Mouse (Mus musculus) midbrain, embryonic 14.5 days (tissue): ENCODE data around the gene Oxa1l. TPM values are rescaled to one million over a fixed set of nuclear protein-coding genes. Genes with fewer than 3 reads are reported as not detected.
A peak's percentile ranks its signal among the peaks of the same experiment; 100 is the strongest.

ENCODE experiments used
- ATAC-seq: fragments of 200-750 bp; cut with Nextera tagmentation; 2 replicates; pipeline ENCODE4 v1.8.0; 2017; ENCODE audit warnings: moderate number of reproducible peaks, moderate library complexity; ENCODE audit not compliant: low FRiP score, low TSS enrichment
- DNase-seq: peaks from one replicate; pipeline ENCODE4 v3.0.0-alpha.2; 2015
- H3K27ac ChIP-seq: fragments of 300-500 bp; sonication (generic); replicated peaks from 2 replicates; pipeline ENCODE4 v1.5.1; 2014; ENCODE audit warnings: mild to moderate bottlenecking, low read depth, low read length, moderate library complexity
- H3K27me3 ChIP-seq: fragments of 300-500 bp; sonication (generic); 2 replicates; pipeline ENCODE4 v1.6.1; 2014; ENCODE audit warnings: low read length, control low read depth, mixed read lengths; ENCODE audit not compliant: control insufficient read depth, insufficient read depth
- H3K36me3 ChIP-seq: fragments of 300-500 bp; sonication (generic); 2 replicates; pipeline ENCODE4 v1.6.1; 2014; ENCODE audit warnings: low read length, control low read depth; ENCODE audit not compliant: control insufficient read depth, insufficient read depth
- H3K4me1 ChIP-seq: fragments of 300-500 bp; sonication (generic); 2 replicates; pipeline ENCODE4 v1.6.1; 2014; ENCODE audit warnings: mild to moderate bottlenecking, antibody characterized with exemption, low read length, control low read depth; ENCODE audit not compliant: control insufficient read depth, insufficient read depth
- H3K4me2 ChIP-seq: fragments of 300-500 bp; sonication (generic); 2 replicates; pipeline ENCODE4 v1.6.1; 2014; ENCODE audit warnings: mild to moderate bottlenecking, low read length, moderate library complexity
- H3K4me3 ChIP-seq: fragments of 300-500 bp; sonication (generic); replicated peaks from 2 replicates; pipeline ENCODE4 v1.5.1; 2014; ENCODE audit warnings: low read depth, low read length
- H3K9ac ChIP-seq: fragments of 300-500 bp; sonication (generic); replicated peaks from 2 replicates; pipeline ENCODE4 v1.6.1; 2014; ENCODE audit warnings: mild to moderate bottlenecking, low read length, moderate library complexity
- H3K9me3 ChIP-seq: fragments of 300-500 bp; sonication (generic); 2 replicates; pipeline ENCODE4 v1.6.1; 2016; ENCODE audit warnings: low read length, control low read depth, mixed read lengths; ENCODE audit not compliant: control insufficient read depth
- WGBS: fragments of 180-500 bp; shearing (Covaris S2); extraction: QIAGEN DNeasy Blood & Tissue Kit; methylation state at CpG from one replicate; pipeline ENCODE4 v1.1.7; 2014; 5-methylcytosine and 5-hydroxymethylcytosine counted together
- polyA plus RNA-seq: library from polyadenylated mRNA; unstranded; fragments of >200 nt; fragmentation: Nextera tagmentation; extraction: Ambion mirVana; gene quantifications from 2 replicates; pipeline ENCODE4 v1.2.1, GENCODE M21; 2014

Oxa1l gene
- polyA plus RNA-seq, 1 experiment from 2014 or later = 58.6 TPM

GRCm38 (mm10) chr14:54366581-54366980 lies 5.9 kb downstream of the Oxa1l start:
- DNase-seq (no peak), ATAC-seq (no peak)
- H3K27ac ChIP-seq = no peak overlapping the region
- H3K4me2 ChIP-seq = no peak overlapping the region
- no peak overlapping the region for H3K9ac ChIP-seq
- no peak overlapping the region for H3K4me3 ChIP-seq
- no peaks in the 10 kb centered on the region for H3K27me3 ChIP-seq
- H3K36me3 ChIP-seq = peaks cover 69% of the 10 kb centered on the region
- peaks cover 10% of the 10 kb centered on the region for H3K4me1 ChIP-seq
- 95% methylated on average over 10 of the region's 10 CpGs for WGBS
- no peaks in the 10 kb centered on the region for H3K9me3 ChIP-seq

GRCm38 (mm10) chr14:54367429-54368060 lies 6.9 kb downstream of the Oxa1l start:
- H3K9me3 ChIP-seq = no peaks in the 10 kb centered on the region
- no peak overlapping the region for H3K9ac ChIP-seq
- WGBS = 95% methylated on average over 18 of the region's 18 CpGs
- H3K4me3 ChIP-seq = no peak overlapping the region
- DNase-seq (no peak), ATAC-seq (no peak)
- H3K4me1 ChIP-seq = peaks cover 4% of the 10 kb centered on the region; the same call in 1 of the 2 replicates
- peaks cover 70% of the 10 kb centered on the region for H3K36me3 ChIP-seq
- no peaks in the 10 kb centered on the region for H3K27me3 ChIP-seq
- H3K27ac ChIP-seq = no peak overlapping the region
- H3K4me2 ChIP-seq = no peak overlapping the region

GRCm38 (mm10) chr14:54369372-54369771 lies 8.7 kb downstream of the Oxa1l start:
- Histone ChIP-seq H3K4me1 (no peaks in the 10 kb centered on the region), H3K4me2 (no peak overlapping the region), H3K27me3 (no peaks in the 10 kb centered on the region), H3K9ac (no peak overlapping the region), H3K36me3 (peaks cover 56% of the 10 kb centered on the region), H3K4me3 (no peak overlapping the region), H3K9me3 (no peaks in the 10 kb centered on the region), H3K27ac (no peak overlapping the region)
- DNase-seq = no peak
- no peak for ATAC-seq
- WGBS = 97% methylated on average over 3 of the region's 3 CpGs

- Histone ChIP-seq H3K4me1 (no peaks in the 10 kb centered on the region), H3K9ac (no peak overlapping the region), H3K27me3 (no peaks in the 10 kb centered on the region), H3K27ac (no peak overlapping the region), H3K9me3 (no peaks in the 10 kb centered on the region), H3K36me3 (peaks cover 51% of the 10 kb centered on the region), H3K4me2 (no peak overlapping the region), H3K4me3 (no peak overlapping the region)
- DNase-seq (no peak), ATAC-seq (no peak)
- WGBS = 94% methylated on average over 6 of the region's 6 CpGs
Measured at GRCm38 (mm10) chr14:54370595-54370994, 10.0 kb downstream of the Oxa1l start.

- ATAC-seq = no peak
- H3K27me3 ChIP-seq = no peaks in the 10 kb centered on the region
- no peaks in the 10 kb centered on the region for H3K9me3 ChIP-seq
- peaks cover 47% of the 10 kb centered on the region for H3K36me3 ChIP-seq
- no peak overlapping the region for H3K9ac ChIP-seq
- H3K4me3 ChIP-seq = no peak overlapping the region
- no peak overlapping the region for H3K27ac ChIP-seq
- no peak overlapping the region for H3K4me2 ChIP-seq
- WGBS = 98% methylated on average over 10 of the region's 10 CpGs
- no peak for DNase-seq
- no peaks in the 10 kb centered on the region for H3K4me1 ChIP-seq
Measured at GRCm38 (mm10) chr14:54371460-54371859, 10.8 kb downstream of the Oxa1l start.

GRCm38 (mm10) chr14:54372923-54373322 lies 12.3 kb downstream of the Oxa1l start:
- 95% methylated on average over 9 of the region's 9 CpGs for WGBS
- Histone ChIP-seq H3K4me2 (no peak overlapping the region), H3K9me3 (no peaks in the 10 kb centered on the region), H3K4me3 (no peak overlapping the region), H3K27ac (no peak overlapping the region), H3K9ac (no peak overlapping the region), H3K36me3 (peaks cover 32% of the 10 kb centered on the region), H3K27me3 (no peaks in the 10 kb centered on the region), H3K4me1 (no peaks in the 10 kb centered on the region)
- DNase-seq = no peak
- ATAC-seq = no peak

- ATAC-seq (no peak), DNase-seq (peak; percentile 12)
- Histone ChIP-seq H3K27ac (no peak overlapping the region), H3K4me1 (no peaks in the 10 kb centered on the region), H3K9me3 (no peaks in the 10 kb centered on the region), H3K9ac (no peak overlapping the region), H3K27me3 (no peaks in the 10 kb centered on the region), H3K36me3 (peaks cover 4% of the 10 kb centered on the region), H3K4me3 (no peak overlapping the region), H3K4me2 (no peak overlapping the region)
- WGBS = 75% methylated on average over 3 of the region's 3 CpGs
Measured at GRCm38 (mm10) chr14:54375916-54376315, 15.3 kb downstream of the Oxa1l start.

GRCm38 (mm10) chr14:54377166-54377565 lies 16.5 kb downstream of the Oxa1l start:
- no peak for ATAC-seq
- WGBS = 90% methylated on average over 6 of the region's 6 CpGs

GRCm38 (mm10) chr14:54379571-54379970 lies 18.9 kb downstream of the Oxa1l start:
- DNase-seq = no peak
- 87% methylated on average over 13 of the region's 13 CpGs for WGBS
- Histone ChIP-seq H3K4me1 (no peaks in the 10 kb centered on the region), H3K9me3 (no peaks in the 10 kb centered on the region), H3K27me3 (no peaks in the 10 kb centered on the region), H3K36me3 (no peaks in the 10 kb centered on the region), H3K4me3 (no peak overlapping the region), H3K9ac (no peak overlapping the region), H3K4me2 (no peak overlapping the region), H3K27ac (no peak overlapping the region)
- no peak for ATAC-seq

More at GRCm38 (mm10) chr14:54377166-54377565, 16.5 kb downstream of the Oxa1l start:
- no peak for DNase-seq
- Histone ChIP-seq H3K36me3 (no peaks in the 10 kb centered on the region), H3K9me3 (no peaks in the 10 kb centered on the region), H3K9ac (no peak overlapping the region), H3K27me3 (no peaks in the 10 kb centered on the region), H3K27ac (no peak overlapping the region), H3K4me2 (no peak overlapping the region), H3K4me1 (no peaks in the 10 kb centered on the region), H3K4me3 (no peak overlapping the region)
